Mouse (Mus musculus) v-Abl transformed pro-B cells (cell line): ENCODE data around the gene Dalrd3.
"Not testable (repeated sequence)": the region's sequence is repeated elsewhere in the genome, so short reads cannot be mapped to it uniquely, and the experiment has no call there.

ENCODE experiments used
- in situ Hi-C, 2 experiments: fragments of 400-800 bp; cut with MboI; formaldehyde crosslinking; loops; one replicate each; pipeline ENCODE4 v1.15.1; 2025; ENCODE audit not compliant: unreplicated experiment in 2 of 2

The Dalrd3 gene

GRCm38 (mm10) chr9:108571401-108571973 is 1.8 kb downstream of the Dalrd3 start:
- in situ Hi-C loops, result no loop called here

GRCm38 (mm10) chr9:108572321-108572720 is 2.6 kb downstream of the Dalrd3 start:
- in situ Hi-C loops, result no loop called here

GRCm38 (mm10) chr9:108573774-108574690 is 4.3 kb downstream of the Dalrd3 start:
- in situ Hi-C loops, result no loop called here

- in situ Hi-C loops, result no loop called here
Measured at GRCm38 (mm10) chr9:108574921-108575320, 5.2 kb downstream of the Dalrd3 start.

GRCm38 (mm10) chr9:108575321-108576297 is 5.9 kb downstream of the Dalrd3 start:
- in situ Hi-C loops, result no loop called here

- in situ Hi-C loops, result no loop called here
Measured at GRCm38 (mm10) chr9:108577025-108577424, 7.3 kb downstream of the Dalrd3 start.

GRCm38 (mm10) chr9:108577934-108578544 is 8.4 kb downstream of the Dalrd3 start:
- in situ Hi-C loops, result no loop called here

- in situ Hi-C loops, result no loop called here
Measured at GRCm38 (mm10) chr9:108578545-108579343, 9.1 kb downstream of the Dalrd3 start, which contains the start of gene Wdr6. Gene Wdr6, minus strand, starts transcription at chr9:108578739.

- in situ Hi-C loops, result no loop called here
Measured at GRCm38 (mm10) chr9:108579344-108579690, 9.6 kb downstream of the Dalrd3 start.

GRCm38 (mm10) chr9:108587571-108588180 is 18.0 kb downstream of the Dalrd3 start:
- in situ Hi-C loops, result no loop called here

GRCm38 (mm10) chr9:108589229-108589628 is 19.5 kb downstream of the Dalrd3 start:
- in situ Hi-C loops, result no loop called here

- in situ Hi-C loops, result no loop called here
Measured at GRCm38 (mm10) chr9:108591462-108591861, 21.8 kb downstream of the Dalrd3 start.

- in situ Hi-C loops, result no loop called here
Measured at GRCm38 (mm10) chr9:108594354-108594753, 24.7 kb downstream of the Dalrd3 start.

- in situ Hi-C loops, result no loop called here
Measured at GRCm38 (mm10) chr9:108596998-108597764, 27.5 kb downstream of the Dalrd3 start, which contains the start of gene P4htm. Gene P4htm, minus strand, starts transcription at chr9:108597667.

- in situ Hi-C loops, result no loop called here
Measured at GRCm38 (mm10) chr9:108599021-108599566, 29.4 kb downstream of the Dalrd3 start.

GRCm38 (mm10) chr9:108600011-108600410 is 30.3 kb downstream of the Dalrd3 start:
- in situ Hi-C loops, result no loop called here

GRCm38 (mm10) chr9:108601986-108602385 is 32.3 kb downstream of the Dalrd3 start:
- in situ Hi-C loops, result no loop called here

GRCm38 (mm10) chr9:108607929-108608328 is 38.2 kb downstream of the Dalrd3 start:
- in situ Hi-C loops, result not testable (repeated sequence)
